Mouse (Mus musculus) midbrain, postnatal 0 days (tissue): ENCODE data around the gene Chst1. TPM values are rescaled to one million over a fixed set of nuclear protein-coding genes. Genes with fewer than 3 reads are reported as not detected.

Experiments
- ATAC-seq: fragments of 200-750 bp; cut with Nextera tagmentation; 2 replicates; pipeline ENCODE4 v1.8.0; 2017; ENCODE audit warnings: moderate number of reproducible peaks, mild to moderate bottlenecking, moderate TSS enrichment, moderate library complexity; ENCODE audit not compliant: low FRiP score
- DNase-seq: peaks from one replicate; pipeline ENCODE4 v3.0.0-alpha.2; 2015; ENCODE audit warnings: low spot score
- H3K27ac ChIP-seq: fragments of 300-500 bp; sonication (generic); 2 replicates; pipeline ENCODE4 v1.5.1; 2014; ENCODE audit warnings: low read depth, mild to moderate bottlenecking, low read length, mixed read lengths
- H3K27me3 ChIP-seq: fragments of 300-500 bp; sonication (generic); 2 replicates; pipeline ENCODE4 v1.6.1; 2014; ENCODE audit warnings: low read length, control low read depth, mixed read lengths; ENCODE audit not compliant: insufficient read depth
- H3K36me3 ChIP-seq: fragments of 300-500 bp; sonication (generic); 2 replicates; pipeline ENCODE4 v1.6.1; 2014; ENCODE audit warnings: low read length, control low read depth, mixed read lengths; ENCODE audit not compliant: insufficient read depth
- H3K4me1 ChIP-seq: fragments of 300-500 bp; sonication (generic); 2 replicates; pipeline ENCODE4 v1.6.1; 2014; ENCODE audit warnings: mild to moderate bottlenecking, control low read depth, antibody characterized with exemption, low read length, mixed read lengths; ENCODE audit not compliant: insufficient read depth
- H3K4me2 ChIP-seq: fragments of 300-500 bp; sonication (generic); 2 replicates; pipeline ENCODE4 v1.6.1; 2014; ENCODE audit warnings: low read depth, mild to moderate bottlenecking, low read length, mixed read lengths; ENCODE audit not compliant: poor library complexity, severe bottlenecking
- H3K4me3 ChIP-seq: fragments of 300-500 bp; sonication (generic); 2 replicates; pipeline ENCODE4 v1.5.1; 2014; ENCODE audit warnings: low read depth, mild to moderate bottlenecking, low read length, moderate library complexity
- H3K9ac ChIP-seq: fragments of 300-500 bp; sonication (generic); replicated peaks from 2 replicates; pipeline ENCODE4 v1.6.1; 2014; ENCODE audit warnings: mild to moderate bottlenecking, low read length, moderate library complexity, mixed read lengths; ENCODE audit not compliant: poor library complexity, severe bottlenecking
- H3K9me3 ChIP-seq: fragments of 300-500 bp; sonication (generic); 2 replicates; pipeline ENCODE4 v1.6.1; 2016; ENCODE audit warnings: low read length, control low read depth
- CTCF ChIP-seq: IDR thresholded peaks from 2 replicates; pipeline ENCODE4 v1.5.1; 2016; ENCODE audit warnings: antibody characterized with exemption, mild to moderate bottlenecking
- WGBS: fragments of 180-500 bp; shearing (Covaris S2); extraction: QIAGEN DNeasy Blood & Tissue Kit; methylation state at CpG from one replicate; pipeline ENCODE4 v1.1.7; 2014; 5-methylcytosine and 5-hydroxymethylcytosine counted together
- polyA plus RNA-seq: library from polyadenylated mRNA; unstranded; fragments of >200 nt; fragmentation: Nextera tagmentation; extraction: Ambion mirVana; gene quantifications from 2 replicates; pipeline ENCODE4 v1.2.1, GENCODE M21; 2015
- total RNA-seq: library from RNA; depleted of rRNA; stranded (reverse); fragments of >200 nt; gene quantifications from 2 replicates; pipeline ENCODE4 v1.2.3, GENCODE M21; 2014

Chst1 gene
- total and polyA plus RNA-seq, 2 experiments from 2014 or later, result 39.5 to 73.8 TPM

DNA sequence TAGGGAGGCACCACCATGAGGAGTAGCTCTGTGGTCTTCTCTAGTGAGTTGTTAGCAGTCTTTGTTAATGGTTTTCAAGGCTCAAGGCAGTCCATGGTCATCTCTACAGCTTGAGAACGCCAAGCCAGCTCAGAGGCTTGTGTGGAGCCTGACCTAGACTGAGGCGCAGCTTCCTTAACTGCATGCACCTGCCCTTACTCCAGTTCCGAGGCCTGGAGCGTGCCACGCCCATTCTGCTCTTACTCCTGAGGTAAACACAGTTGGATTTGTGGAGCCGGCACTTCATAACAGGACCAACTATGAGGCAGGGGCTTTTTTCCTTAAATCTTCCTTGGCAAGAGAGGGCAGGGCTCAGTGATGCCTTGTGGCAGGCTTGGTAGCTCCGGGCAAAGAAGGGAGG lies 18.2 kb upstream of the Chst1 start:
- no peaks in the 10 kb centered on the region for H3K36me3 ChIP-seq

DNA sequence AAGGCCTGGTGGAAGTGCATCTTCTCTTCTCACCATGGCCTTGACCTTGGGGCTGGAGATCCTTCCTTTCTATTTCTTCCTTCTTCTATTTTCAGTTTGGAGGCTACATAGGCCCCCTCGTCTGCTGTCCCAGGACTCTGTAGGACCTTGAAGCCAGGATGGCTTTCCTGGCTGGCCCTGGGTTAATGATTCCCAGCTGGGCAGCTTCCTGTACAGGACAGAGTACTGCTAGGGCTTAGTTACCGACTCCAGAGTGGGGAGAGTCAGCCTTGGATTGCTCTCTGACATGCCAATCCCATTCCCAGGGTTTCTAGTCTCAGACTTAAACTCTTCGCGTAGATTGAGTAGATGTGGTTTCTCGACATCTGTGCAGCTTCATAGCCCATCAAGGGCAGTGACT lies 16.9 kb upstream of the Chst1 start:
- no peaks in the 10 kb centered on the region for H3K36me3 ChIP-seq
- DNase-seq (no peak), ATAC-seq (no peak)
- H3K9me3 ChIP-seq, result no peaks in the 10 kb centered on the region
- H3K4me3 ChIP-seq, result no peak overlapping the region
- TF ChIP-seq CTCF, result no peak
- H3K9ac ChIP-seq, result no peak overlapping the region
- no peak overlapping the region for H3K27ac ChIP-seq
- 81% methylated on average over 5 of the region's 5 CpGs for WGBS
- no peaks in the 10 kb centered on the region for H3K4me1 ChIP-seq
- no peaks in the 10 kb centered on the region for H3K27me3 ChIP-seq
- no peak overlapping the region for H3K4me2 ChIP-seq

More for the DNA sequence above, 18.2 kb upstream of the Chst1 start:
- no peaks in the 10 kb centered on the region for H3K4me1 ChIP-seq
- TF ChIP-seq CTCF, result no peak
- ATAC-seq (no peak), DNase-seq (no peak)
- no peaks in the 10 kb centered on the region for H3K27me3 ChIP-seq
- no peaks in the 10 kb centered on the region for H3K9me3 ChIP-seq
- H3K27ac ChIP-seq, result no peak overlapping the region
- H3K4me3 ChIP-seq, result no peak overlapping the region
- H3K9ac ChIP-seq, result no peak overlapping the region
- WGBS, result 89% methylated on average over 7 of the region's 7 CpGs
- H3K4me2 ChIP-seq, result no peak overlapping the region

DNA sequence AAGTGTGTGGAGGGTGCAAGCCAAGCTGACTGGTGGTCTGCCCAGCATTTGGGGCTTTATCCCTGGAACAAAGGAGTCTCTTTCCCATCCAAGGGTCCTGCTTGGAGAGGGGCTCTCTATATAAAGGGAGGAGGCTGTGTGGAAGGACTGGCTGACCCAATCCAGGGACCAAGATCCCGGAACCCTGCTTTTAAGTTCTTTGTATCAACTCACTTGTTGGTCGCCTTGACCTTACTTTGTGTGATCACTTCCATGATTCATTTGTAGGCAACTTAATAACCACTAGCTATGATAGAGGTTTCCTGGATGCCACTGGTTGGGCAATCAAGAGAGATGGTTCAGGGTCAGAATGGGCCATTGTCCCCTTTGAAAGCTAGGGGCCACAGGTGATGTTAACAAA lies 11.7 kb upstream of the Chst1 start:
- Histone ChIP-seq H3K36me3 (no peaks in the 10 kb centered on the region), H3K4me3 (no peak overlapping the region), H3K9ac (no peak overlapping the region), H3K4me1 (no peaks in the 10 kb centered on the region), H3K4me2 (no peak overlapping the region), H3K27me3 (no peaks in the 10 kb centered on the region), H3K27ac (no peak overlapping the region), H3K9me3 (no peaks in the 10 kb centered on the region)
- ATAC-seq, result no peak
- no peak for DNase-seq
- no peak for TF ChIP-seq CTCF
- WGBS, result 70% methylated on average over 2 of the region's 2 CpGs

DNA sequence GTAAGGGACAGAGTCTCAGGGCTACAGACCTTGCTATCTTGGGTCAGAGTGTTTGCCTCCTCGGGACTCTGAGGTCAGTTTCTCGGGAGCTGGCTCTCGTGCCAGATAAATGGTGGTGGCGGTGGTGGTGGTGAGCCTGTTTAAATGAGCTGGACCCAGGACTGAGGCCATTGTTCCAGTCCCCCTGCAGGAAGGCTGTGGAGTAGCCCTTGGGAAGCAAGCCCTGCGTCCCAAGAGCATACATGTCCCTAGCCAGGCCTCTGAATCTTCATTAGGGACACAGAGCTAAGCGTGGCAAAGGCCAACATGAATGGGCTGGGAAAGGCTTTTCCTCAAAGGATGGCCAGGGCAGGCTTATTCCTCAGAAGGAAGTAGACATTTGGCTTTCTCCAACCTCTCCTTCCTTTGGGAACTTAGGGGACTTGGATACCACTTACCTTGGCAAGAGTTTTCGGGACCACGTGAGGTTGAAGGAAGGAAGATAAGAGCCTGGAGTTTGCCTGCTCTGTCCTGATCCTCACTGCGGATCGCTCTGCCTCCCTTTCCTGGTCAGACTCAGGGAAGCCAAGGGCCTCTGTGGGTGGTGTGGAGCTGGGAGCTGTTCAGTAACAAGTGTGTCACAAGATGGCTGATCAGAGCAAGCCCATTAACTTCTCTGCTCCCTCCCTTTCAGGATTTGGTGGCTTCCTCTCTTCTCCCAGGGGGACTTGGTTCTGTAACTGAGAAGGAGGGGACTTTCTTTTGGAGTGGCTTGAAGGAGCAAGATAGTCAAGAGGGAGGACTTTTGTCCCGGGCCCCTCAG lies 4.4 kb upstream of the Chst1 start:
- no peaks in the 10 kb centered on the region for H3K27me3 ChIP-seq
- WGBS, result 71% methylated on average over 11 of the region's 11 CpGs

GRCm38 (mm10) chr2:92597291-92597690 lies 2.2 kb upstream of the Chst1 start:
- Histone ChIP-seq H3K4me2 (no peak overlapping the region), H3K27ac (no peak overlapping the region), H3K36me3 (no peaks in the 10 kb centered on the region), H3K9ac (no peak overlapping the region), H3K4me1 (peaks cover 7% of the 10 kb centered on the region), H3K27me3 (no peaks in the 10 kb centered on the region), H3K9me3 (no peaks in the 10 kb centered on the region), H3K4me3 (no peak overlapping the region)
- WGBS, result 11% methylated on average over 7 of the region's 7 CpGs
- DNase-seq, result peak; percentile 44
- no peak for ATAC-seq
- peak; percentile 73 for TF ChIP-seq CTCF

More for the DNA sequence above, 4.4 kb upstream of the Chst1 start:
- no peak for ATAC-seq
- H3K9me3 ChIP-seq, result no peaks in the 10 kb centered on the region
- H3K4me3 ChIP-seq, result no peak overlapping the region
- no peak overlapping the region for H3K27ac ChIP-seq
- no peak for DNase-seq
- no peak overlapping the region for H3K4me2 ChIP-seq
- H3K4me1 ChIP-seq, result no peaks in the 10 kb centered on the region
- TF ChIP-seq CTCF, result 0 out of 2 replicates have a peak, but pooled peaks have one; percentile 2
- no peaks in the 10 kb centered on the region for H3K36me3 ChIP-seq
- no peak overlapping the region for H3K9ac ChIP-seq

DNA sequence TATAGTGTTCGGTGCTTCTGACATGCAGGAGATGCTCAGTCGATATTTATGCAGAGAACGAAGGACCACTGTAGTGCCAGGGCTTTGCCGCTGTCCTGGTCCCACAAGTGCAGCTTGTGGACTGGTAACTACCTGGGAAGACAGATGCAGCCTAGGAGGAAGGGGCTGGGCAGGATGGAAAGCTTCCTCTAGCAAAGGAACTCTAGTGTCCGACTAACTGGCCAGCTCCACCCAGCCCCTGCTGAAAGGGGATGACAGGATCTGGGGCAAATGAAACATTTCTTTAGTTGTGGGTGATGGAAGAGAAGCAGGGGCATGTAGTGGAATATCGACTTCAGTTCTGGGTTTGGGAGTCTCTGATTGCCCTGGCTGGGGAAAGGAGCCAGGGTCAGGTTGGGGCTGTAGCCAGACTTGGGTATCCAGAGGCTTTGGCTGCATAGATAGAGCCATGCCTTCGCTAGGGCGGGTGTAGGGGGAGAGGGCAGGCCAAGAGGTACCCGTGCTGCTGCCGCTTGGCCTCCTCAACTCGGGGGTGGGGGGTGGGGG lies 493 bp upstream of the Chst1 start:
- WGBS, result 23% methylated on average over 8 of the region's 11 CpGs
- H3K4me3 ChIP-seq, result peak overlapping the region; percentile 92
- H3K9ac ChIP-seq, result peak overlapping the region; percentile 98
- peaks cover 15% of the 10 kb centered on the region for H3K4me1 ChIP-seq
- H3K9me3 ChIP-seq, result no peaks in the 10 kb centered on the region
- H3K27ac ChIP-seq, result peak overlapping the region; percentile 85
- H3K36me3 ChIP-seq, result no peaks in the 10 kb centered on the region
- H3K4me2 ChIP-seq, result peak overlapping the region; percentile 74
- ATAC-seq (peak; percentile 32), DNase-seq (peak; percentile 32)
- TF ChIP-seq CTCF, result no peak
- no peaks in the 10 kb centered on the region for H3K27me3 ChIP-seq
